Mouse (Mus musculus): ENCODE data around the gene Wfdc16.
"Not testable (repeated sequence)": the region's sequence is repeated elsewhere in the genome, so short reads cannot be mapped to it uniquely, and the experiment has no call there.

Wfdc16 gene

DNA sequence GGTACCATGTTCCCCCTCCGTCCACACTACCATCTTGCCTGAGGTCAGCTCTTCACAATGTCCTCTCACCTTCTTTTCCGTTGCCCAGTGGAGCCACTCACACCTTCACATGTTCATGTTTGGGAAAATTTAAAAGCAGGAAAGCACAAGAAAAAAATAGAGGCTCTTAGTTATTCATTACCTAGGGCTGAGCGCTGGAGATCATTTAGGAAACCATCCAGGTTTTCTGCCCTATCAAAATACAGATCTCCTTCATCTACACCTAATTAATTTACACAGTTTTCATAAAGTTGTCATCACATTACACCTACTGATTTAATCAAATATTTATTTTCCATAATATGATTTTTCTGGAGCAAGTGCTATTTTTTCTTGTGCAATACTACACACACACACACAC, at the start of gene Wfdc16:
Gene Wfdc16, minus strand, starts transcription at position 101 of the 400 bp plus-strand sequence.
- no peak for DNase-seq (ENCODE audit: extremely low read depth, low read depth)

DNA sequence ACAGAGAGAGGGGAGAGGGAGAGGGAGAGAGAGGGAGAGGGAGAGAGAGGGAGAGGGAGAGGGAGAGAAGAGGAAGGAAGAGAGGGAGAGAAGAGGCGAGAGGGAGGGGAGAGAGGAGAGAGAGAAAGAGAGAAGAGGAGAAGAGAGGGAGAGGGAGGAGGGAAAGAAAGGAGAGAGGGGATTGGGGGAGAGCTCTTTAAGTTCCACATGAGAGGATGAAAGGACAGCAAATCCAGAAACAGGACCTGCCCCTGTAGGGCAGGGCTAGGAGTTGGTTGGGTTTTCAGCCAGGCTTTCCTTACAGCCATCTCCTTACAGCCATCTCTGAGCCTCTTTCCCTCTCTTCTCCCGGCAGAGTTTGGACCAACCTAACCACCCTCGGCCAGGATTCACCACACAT, 46.2 kb upstream of the Wfdc16 start, which contains the start of gene Wfdc13:
Gene Wfdc13, plus strand, starts transcription at position 301 of the 400 bp plus-strand sequence.
- DNase-seq (ENCODE audit: extremely low read depth, low read depth), result no peak

DNA sequence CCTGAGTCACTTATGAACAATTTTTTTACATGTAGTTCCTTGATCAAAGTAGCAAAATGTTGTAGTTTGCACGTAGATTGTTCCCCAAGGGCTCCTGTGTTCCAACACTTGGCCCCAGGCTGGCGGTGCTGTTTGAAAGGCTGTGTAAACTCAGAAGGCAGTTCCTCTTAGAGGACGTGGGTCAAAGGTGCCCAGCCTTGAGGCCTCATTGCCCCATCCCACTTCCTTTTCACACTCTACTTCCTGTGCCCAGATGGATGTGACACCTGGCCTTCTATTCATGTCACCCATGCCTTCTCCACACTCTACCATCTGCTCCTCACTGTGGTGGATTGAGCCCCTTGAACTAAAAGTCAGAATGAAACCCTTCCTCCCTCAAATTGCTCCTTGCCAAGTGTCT, 41.3 kb upstream of the Wfdc16 start:
- DNase-seq (ENCODE audit: extremely low read depth, low read depth), result no peak

DNA sequence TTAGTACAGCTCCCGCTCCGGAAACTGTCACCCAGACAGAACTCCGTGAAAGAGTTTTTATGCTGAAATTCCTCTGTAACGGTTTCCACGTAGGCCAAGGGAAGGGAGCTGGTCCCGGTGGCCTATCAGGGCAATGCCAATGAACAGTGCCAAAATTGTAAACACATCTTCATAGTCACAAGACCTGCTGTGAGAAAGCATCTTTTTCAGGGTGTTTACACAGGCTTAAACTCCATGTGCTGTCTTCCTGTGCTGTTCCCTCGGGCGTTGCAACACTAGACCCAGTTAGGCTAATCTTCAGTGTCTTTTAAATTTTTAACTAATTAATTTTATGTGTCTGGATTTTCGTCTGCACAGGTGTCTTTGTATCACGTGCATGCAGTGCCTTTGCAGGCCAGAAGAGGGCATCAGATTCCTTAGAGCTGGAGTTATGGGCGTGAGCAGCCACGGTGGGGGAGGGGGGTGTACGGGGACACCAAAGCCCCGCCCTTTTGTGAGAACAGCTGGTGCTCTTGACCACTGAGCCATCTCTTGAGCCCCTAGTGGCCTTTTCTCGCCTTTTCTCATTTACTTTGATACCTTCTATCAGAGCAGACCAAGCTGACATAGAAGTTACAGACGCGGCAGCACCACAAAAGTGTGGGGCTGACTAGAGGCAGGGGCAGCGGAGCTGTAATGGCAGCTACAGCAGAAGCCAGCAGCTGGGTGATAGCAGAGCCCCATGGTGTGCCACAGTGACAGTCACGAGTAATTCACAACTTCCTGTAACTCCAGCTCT, 40.4 kb upstream of the Wfdc16 start:
- DNase-seq (ENCODE audit: extremely low read depth, low read depth), result peak; percentile 18

DNA sequence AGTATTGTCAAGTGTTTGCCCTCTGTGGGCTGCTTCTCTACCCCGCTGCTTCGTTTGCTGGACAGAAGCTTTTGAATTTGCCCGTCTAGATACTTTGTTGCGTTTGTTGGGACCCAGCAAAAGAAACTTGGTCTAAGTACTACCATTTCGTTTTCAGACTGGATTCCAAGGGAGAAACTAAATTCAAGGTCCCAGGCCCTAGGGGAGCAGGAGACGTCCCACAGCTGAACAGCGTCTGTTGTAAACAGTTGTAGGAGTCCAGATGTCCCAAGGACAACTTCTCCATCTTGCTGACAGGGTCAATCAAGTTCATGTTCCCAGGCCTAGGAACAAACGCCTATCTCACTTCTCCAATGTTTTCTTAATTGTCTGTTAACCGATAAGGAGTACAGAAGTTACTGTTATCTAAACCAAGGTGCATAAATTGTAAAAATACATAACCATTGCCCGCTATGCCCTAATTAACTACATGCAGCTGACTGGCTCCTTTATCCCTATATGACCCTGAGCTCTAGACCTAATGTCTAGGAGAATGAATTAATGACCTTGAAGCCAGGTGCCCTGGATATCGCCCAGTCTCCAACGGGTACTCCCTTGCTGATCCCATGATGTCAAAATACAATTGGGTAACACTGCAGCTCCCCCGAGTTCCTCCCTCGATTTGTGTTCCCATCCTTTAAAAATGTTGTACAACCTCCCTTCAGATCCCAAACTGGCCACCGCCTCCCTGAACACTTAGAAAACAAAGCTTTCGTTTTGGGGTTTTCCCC, 38.5 kb upstream of the Wfdc16 start:
- DNase-seq (ENCODE audit: extremely low read depth, low read depth), result peak; percentile 80

DNA sequence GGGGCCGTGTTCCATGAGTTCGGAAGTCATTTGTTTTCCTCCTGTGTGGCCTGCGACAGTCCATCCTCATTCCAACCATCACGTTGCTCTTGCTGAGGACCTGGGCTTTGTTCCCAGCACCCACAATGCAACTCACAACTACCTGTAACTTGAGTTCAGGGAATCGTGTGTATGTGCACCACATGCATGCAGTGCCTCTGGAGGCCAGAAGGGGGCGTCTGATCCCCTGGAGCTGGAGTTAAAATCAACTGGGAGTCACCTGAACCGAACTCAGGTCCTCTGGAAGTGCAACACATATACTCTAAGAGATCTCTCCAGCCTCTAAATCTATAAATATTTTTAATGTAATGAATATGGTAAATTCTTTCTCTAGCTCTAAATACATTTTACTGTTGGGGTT, 37.5 kb upstream of the Wfdc16 start:
- DNase-seq (ENCODE audit: extremely low read depth, low read depth), result no peak

DNA sequence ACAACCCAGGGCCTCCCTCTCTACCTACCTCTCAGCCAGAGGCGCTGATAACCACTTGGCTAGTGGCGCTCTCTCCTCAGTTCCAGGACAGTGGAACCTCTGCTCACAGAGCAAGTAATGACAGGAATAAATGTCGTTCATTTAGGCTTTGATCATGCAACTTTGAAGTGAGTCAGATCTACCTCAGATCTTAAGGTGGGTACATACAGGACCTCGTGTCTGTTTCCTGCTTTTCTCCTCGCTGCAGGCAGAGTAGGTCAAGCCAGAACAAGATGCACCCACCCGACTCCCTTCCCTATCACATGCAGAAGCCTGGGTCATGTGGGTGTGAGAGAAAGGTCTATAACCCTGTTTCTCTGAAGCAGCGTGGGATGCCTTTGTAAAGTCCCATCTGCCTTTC, 35.4 kb upstream of the Wfdc16 start, which contains the start of gene Wfdc11:
Gene Wfdc11, minus strand, starts transcription at position 101 of the 400 bp plus-strand sequence.
- no peak for DNase-seq (ENCODE audit: extremely low read depth, low read depth)

DNA sequence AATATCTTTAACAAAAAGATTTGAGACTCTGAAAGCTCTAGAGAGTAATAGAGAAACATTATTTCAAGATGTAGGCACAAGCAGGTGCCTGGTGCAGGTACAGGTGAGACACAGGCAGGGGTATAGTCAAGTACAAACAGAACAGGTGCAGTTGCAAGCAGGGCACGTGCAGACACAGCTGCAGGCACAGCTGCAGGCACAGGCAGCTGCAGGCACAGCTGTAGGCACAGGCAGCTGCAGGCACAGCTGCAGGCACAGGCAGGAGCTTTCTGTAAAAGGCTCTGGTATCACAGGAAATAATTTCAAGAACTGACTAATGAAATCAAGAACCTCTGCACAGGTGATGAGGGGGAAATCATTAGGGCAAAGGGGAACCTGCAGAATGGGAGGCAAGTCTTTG, 32.3 kb upstream of the Wfdc16 start:
- no peak for DNase-seq (ENCODE audit: extremely low read depth, low read depth)

DNA sequence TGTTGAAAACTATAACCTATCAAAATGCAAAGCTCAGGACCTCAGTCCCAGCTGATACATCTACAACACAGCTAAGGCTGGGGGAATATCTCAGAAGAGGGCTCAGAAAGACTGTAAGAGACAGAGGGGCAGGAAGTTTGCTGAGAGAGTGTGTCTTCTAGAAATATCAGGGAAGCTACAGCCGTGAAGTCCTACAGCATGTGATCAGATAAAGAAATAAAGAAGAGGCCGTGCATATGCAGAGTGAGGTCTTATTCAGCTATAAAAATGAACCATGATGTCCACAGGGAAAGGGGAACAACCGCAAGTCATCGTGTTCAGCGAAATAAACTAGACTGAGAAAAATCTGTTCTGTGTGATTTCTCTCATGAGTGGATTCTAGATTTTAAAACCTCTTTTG, 31.7 kb upstream of the Wfdc16 start:
- peak; percentile 47 for DNase-seq (ENCODE audit: extremely low read depth, low read depth)

DNA sequence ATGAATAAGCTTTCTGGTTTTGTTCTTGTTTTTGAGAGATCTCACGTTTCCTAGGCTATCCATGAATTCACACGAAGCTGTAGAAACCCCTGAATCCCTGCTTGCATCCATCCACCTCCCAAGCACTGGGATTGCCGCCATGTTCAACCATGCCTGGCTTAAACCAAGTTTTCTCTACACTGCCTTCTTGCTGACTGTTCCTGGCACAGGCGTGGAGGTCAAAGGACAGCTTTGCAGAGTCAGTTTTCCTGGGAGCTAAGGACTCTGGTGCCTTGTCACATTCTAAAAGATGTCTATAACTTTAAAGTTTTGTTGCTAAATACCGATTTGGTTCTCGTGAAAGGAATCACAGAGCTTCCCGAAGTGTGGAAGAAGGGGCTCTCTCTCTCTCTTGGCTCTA, 26.3 kb upstream of the Wfdc16 start:
- DNase-seq (ENCODE audit: extremely low read depth, low read depth), result no peak

DNA sequence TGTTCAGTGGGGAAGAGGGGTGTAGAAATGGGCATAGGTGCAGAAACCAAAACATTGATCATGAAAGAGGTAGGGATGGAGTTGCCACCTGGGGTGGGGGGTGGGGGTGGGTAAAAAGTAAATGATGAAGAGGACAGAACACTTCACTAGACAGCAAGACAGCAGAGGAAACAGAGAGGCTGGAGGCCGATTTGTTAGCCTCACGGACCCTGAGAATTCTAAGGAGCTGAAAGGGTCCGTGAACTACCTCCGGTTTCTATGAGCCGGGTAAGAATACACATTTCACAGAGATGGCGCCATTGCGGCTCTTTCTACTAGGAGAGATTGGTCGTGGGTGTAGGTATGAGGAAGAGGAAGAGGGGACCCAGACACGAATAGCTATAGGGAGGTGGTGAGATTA, 17.9 kb upstream of the Wfdc16 start, which contains the start of gene Wfdc9:
Gene Wfdc9, minus strand, starts transcription at position 101 of the 400 bp plus-strand sequence.
- DNase-seq (ENCODE audit: extremely low read depth, low read depth), result no peak

DNA sequence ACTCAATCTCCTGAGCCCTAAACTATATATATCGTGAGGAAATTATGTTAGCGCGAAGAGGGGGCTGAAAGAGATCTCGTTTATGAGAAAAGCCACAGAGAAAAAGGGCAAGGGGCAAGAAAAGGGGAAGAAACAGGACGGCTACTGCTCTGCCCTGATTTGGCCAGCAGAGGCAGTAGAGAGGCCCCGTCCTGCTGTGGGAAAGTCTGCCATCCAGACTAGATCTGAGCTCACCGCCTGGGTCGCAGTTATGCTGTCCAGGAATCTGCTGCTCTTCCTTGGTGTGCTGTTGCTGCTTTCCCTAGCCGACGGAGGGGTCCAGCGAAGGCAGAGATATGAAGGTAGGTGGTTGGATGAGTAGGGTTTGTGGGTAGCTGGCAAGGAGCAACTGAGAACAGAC, 17.3 kb upstream of the Wfdc16 start, which contains the start of gene Wfdc10:
Gene Wfdc10, plus strand, starts transcription at position 189 of the 400 bp plus-strand sequence.
- DNase-seq (ENCODE audit: extremely low read depth, low read depth), result peak; percentile 25

DNA sequence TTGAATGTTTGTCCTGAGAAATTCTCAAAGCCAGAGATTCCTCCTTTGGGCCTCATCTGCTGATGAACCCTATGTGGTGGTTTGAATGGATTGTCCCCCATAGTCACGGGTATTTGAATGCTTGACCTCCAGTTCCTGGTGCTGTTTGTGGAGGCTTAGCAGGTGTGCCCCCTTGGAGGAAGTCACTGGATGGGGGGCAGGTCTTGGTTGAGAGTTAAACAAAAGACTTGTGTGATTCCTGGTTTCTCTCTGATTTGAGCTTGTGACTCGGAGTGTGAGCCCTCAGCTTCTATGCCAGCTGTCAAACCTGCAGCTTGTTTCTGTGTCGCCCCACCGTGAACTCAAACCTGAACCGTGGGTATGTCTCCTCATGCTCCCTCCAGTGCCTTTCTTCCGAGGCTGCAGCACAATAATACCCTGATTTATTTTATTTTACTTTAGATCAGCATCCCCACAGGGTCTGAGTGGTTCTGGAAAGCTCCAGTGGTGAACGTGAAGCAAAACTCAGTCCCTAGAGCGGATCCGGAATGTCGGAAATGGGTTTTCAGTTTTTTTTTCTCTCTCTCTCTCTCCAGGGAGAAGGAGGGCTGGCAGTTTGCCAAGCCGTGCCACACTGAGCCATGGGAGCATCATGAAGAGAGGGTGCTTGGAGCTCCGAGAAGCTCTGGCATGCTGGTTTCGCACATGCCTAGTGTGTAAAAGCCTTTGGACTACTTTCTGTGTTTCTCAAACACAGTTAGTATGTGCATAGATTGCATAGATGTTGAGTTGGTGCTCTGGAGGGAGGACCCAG, 3.5 kb upstream of the Wfdc16 start:
- DNase-seq (ENCODE audit: extremely low read depth, low read depth), result no peak

DNA sequence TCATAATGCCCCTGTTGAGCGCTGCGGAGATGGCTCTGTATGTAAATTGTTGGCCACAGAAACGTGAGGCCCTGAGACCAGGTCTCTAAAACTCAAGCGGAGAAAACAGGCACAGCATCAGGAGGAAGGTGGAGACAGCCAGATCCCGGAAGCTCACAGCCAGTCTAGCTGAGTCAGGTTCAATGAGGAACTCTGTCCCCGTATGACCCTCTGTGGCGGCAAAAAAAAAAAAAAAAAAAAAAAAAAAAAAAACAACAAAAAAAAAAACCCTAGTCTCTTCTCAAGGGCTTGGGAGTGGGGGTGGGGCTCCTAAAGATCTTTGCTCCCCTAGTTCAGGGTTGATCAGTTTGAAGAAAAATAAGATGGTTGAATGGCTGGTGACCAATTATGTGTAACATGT, 2.5 kb upstream of the Wfdc16 start:
- DNase-seq (ENCODE audit: extremely low read depth, low read depth), result peak; percentile 81

DNA sequence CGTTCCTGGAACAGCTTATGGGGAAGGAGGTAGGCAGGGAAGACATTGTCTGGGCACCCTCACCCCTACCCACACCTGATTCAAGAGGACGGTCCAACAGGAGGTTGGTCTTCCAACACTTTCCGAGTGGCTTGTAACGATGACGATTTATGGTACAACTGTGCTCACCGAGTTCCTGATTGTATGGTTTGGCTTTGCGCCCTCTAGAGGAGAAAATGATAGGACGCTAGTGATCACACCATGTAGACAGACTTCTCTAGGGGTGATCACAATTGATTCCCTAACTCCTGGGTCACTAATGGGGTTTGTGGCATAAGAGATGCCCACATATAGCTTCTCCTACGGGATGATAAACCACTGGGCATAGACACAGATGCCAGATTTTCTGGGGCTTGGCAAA, 3.3 kb downstream of the Wfdc16 start:
- peak; percentile 22 for DNase-seq (ENCODE audit: extremely low read depth, low read depth)

DNA sequence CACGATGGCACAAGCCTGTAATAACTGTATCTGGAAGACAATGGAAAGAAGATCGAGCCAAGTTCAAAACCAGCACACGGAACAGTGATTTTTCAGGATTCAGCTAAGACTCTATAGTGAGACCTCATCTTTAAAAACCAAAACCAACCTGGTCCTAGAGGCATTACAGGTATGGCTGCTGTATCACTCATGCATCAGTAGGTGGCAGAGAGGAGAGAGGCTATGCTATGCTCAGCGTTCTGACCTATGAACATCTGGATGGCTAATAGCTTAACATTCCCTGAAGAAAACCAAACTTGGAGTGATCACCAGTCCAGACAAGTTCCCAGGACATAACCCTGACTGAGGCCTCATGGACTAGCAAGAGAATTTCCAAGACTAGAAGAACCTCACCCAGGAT, 16.8 kb downstream of the Wfdc16 start:
- no peak for DNase-seq (ENCODE audit: extremely low read depth, low read depth)

DNA sequence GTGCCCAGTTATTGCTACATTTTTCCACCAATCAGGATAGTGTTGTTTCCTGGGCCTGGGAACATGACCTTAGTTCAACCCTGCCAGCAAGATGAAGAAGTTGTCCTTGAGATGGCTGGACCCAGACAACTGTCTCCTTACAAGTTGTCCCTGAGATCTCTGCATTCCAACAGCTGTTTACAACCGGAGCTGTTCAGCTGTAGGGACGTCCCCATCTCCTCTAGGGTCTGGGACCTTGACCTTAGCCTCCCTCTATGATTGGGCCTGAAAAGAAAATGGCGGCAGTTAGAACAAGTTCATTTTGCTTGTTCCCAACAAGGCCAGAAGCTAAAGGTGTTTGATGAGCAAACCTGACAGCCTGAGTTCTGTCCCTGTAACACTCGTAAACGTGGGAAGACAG, 19.5 kb downstream of the Wfdc16 start:
- no peak for DNase-seq (ENCODE audit: extremely low read depth, low read depth)

DNA sequence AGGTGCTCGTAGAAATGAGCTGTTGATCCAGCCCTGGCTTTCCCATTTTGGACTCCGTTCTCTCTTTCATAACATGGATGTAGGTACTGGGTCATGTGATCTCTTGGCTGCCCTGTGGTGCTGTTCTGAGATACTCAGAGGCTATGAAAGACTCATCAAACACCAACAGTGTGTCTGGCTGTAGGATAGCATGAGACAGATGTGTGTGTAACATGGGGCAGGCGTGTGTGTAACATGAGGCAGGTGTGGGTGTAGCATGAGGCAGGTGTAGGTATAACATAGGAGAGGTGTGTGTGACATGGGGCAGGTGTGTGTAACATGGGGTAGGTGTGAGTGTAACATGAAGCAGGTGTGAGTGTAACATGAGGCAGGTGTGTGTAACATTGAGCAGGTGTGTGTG, 23.2 kb downstream of the Wfdc16 start:
- DNase-seq (ENCODE audit: extremely low read depth, low read depth), result no peak

DNA sequence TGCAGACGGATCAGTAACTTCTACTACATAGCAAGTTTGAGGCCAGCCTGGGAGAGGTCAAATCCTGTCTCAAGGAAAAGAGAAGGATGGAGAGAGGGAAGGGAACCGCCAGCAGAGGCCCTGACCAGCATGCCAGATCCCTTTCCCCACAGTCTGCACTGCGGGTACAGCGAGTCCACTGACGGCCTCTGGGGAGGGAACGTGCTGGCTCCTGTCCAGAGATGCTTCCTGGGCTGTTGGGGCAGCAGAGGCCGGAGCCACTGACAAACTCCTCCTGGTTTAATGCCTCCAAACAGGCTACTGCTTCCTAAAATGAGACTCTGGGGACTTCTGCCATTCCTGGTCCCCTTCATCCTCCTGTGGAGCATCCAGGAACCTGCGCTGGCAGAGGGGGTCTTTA, 25.1 kb downstream of the Wfdc16 start, which contains the start of the genes Wfdc6b and Wfdc8:
Gene Wfdc6b, plus strand, starts transcription at position 52 of the 400 bp plus-strand sequence.
Gene Wfdc8, minus strand, starts transcription at position 156 of the 400 bp plus-strand sequence.
- not testable (repeated sequence) for DNase-seq (ENCODE audit: extremely low read depth, low read depth)

DNA sequence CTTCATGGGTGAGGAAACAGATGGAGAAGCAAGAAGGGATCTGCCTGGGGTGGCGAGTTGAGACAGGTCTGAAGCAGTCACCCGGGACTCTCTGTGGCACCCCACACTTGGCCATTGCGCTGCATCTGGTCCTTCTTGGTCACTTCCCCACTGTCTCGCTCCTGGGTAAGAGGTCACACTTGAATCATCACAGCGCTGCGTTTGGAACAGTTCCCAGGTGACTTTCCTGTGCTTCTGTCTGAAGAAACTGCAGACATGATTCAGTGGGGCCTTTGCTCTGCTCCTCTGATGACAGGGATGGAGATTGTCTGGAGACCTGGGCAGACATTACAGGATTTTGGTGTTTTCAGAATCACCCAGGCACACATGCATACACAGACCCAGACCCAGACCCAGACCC, 29.8 kb downstream of the Wfdc16 start:
- no peak for DNase-seq (ENCODE audit: extremely low read depth, low read depth)

DNA sequence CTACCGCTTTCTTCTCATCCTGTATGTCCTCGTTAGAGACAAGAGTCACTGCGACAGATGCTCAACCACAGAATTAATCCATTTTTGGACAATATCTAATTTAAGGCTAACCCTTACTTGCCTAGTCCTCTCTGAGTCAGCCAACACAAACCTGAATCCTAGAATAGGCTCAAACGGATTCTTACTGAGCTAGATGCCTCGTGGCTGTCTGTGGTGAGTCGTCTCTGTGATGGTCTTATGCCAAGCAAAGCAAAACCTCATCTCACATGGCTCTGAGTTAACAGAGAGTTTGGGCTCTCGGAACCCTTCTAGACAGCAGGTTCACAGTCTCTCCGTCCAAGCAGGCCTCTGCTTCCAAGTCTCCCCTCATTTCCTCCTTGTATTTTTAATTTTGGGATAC, 34.2 kb downstream of the Wfdc16 start:
- DNase-seq (ENCODE audit: extremely low read depth, low read depth), result no peak

Data from MEL-GATA-1-ER (cell line).